Mouse (Mus musculus) intestine, postnatal 0 days (tissue): ENCODE data around the gene Scube2. TPM values are rescaled to one million over a fixed set of nuclear protein-coding genes. Genes with fewer than 3 reads are reported as not detected.

Experiments
- ATAC-seq: fragments of 200-750 bp; cut with Nextera tagmentation; 2 replicates; pipeline ENCODE4 v1.8.0; 2017; ENCODE audit warnings: mild to moderate bottlenecking, moderate TSS enrichment, moderate library complexity
- H3K27ac ChIP-seq: fragments of 300-500 bp; sonication (generic); 2 replicates; pipeline ENCODE4 v1.5.1; 2014; ENCODE audit warnings: mild to moderate bottlenecking, low read depth, low read length, moderate library complexity
- H3K27me3 ChIP-seq: fragments of 300-500 bp; sonication (generic); replicated peaks from 2 replicates; pipeline ENCODE4 v1.6.1; 2014; ENCODE audit warnings: low read length, mixed read lengths; ENCODE audit not compliant: control insufficient read depth, insufficient read depth
- H3K36me3 ChIP-seq: fragments of 300-500 bp; sonication (generic); 2 replicates; pipeline ENCODE4 v1.6.1; 2014; ENCODE audit warnings: mild to moderate bottlenecking, moderate library complexity; ENCODE audit not compliant: control insufficient read depth, insufficient read depth
- H3K4me1 ChIP-seq: fragments of 300-500 bp; sonication (generic); replicated peaks from 2 replicates; pipeline ENCODE4 v1.6.1; 2014; ENCODE audit warnings: antibody characterized with exemption, low read length, mixed read lengths; ENCODE audit not compliant: control insufficient read depth, insufficient read depth
- H3K4me2 ChIP-seq: fragments of 300-500 bp; sonication (generic); replicated peaks from 2 replicates; pipeline ENCODE4 v1.6.1; 2014; ENCODE audit warnings: low read depth, mild to moderate bottlenecking, moderate library complexity
- H3K4me3 ChIP-seq: fragments of 300-500 bp; sonication (generic); 2 replicates; pipeline ENCODE4 v1.5.1; 2014; ENCODE audit warnings: low read depth, low read length
- H3K9ac ChIP-seq: fragments of 300-500 bp; sonication (generic); 2 replicates; pipeline ENCODE4 v1.6.1; 2014; ENCODE audit warnings: mild to moderate bottlenecking, low read depth, low read length
- H3K9me3 ChIP-seq: fragments of 300-500 bp; sonication (generic); 2 replicates; pipeline ENCODE4 v1.6.1; 2016; ENCODE audit warnings: mixed run types; ENCODE audit not compliant: control insufficient read depth
- CTCF ChIP-seq: sonication (generic); IDR thresholded peaks from 2 replicates; pipeline ENCODE4 v1.5.1; 2016; ENCODE audit warnings: low read depth, mild to moderate bottlenecking, control low read depth, antibody characterized with exemption, moderate library complexity
- WGBS: fragments of 180-500 bp; shearing (Covaris S2); extraction: QIAGEN DNeasy Blood & Tissue Kit; methylation state at CpG from one replicate; pipeline ENCODE4 v1.1.7; 2014; 5-methylcytosine and 5-hydroxymethylcytosine counted together
- polyA plus RNA-seq: library from polyadenylated mRNA; unstranded; fragments of >200 nt; fragmentation: Nextera tagmentation; extraction: Ambion mirVana; gene quantifications from 2 replicates; pipeline ENCODE4 v1.2.1, GENCODE M21; 2015

Gene Scube2
- polyA plus RNA-seq, 1 experiment from 2014 or later: 2.6 TPM

DNA sequence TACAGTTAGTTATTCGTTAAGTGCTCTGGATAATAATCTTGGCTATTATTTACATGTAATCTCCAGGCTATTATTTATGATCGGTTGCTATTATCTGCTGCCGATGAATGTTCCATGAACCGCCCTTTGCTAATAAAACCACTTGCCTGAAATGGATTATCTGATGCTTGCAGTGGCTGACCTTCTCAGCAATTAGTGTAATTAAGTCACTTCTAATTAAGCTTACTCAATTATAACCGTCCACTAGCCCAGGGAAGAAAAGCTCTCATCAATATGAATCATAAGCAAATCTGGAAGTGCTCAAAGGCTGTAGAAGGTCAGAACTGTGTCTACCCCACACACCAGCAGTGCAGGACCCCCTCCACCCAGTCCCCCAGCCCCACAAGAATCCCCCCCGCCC, 27.8 kb downstream of the Scube2 start:
- no peaks in the 10 kb centered on the region for H3K9me3 ChIP-seq
- no peak overlapping the region for H3K27ac ChIP-seq
- no peak for ATAC-seq
- no peak overlapping the region for H3K4me2 ChIP-seq
- no peaks in the 10 kb centered on the region for H3K27me3 ChIP-seq
- H3K4me1 ChIP-seq: no peaks in the 10 kb centered on the region
- TF ChIP-seq CTCF: no peak
- H3K4me3 ChIP-seq: no peak overlapping the region
- no peak overlapping the region for H3K9ac ChIP-seq
- 58% methylated on average over 6 of the region's 6 CpGs for WGBS
- no peaks in the 10 kb centered on the region for H3K36me3 ChIP-seq

DNA sequence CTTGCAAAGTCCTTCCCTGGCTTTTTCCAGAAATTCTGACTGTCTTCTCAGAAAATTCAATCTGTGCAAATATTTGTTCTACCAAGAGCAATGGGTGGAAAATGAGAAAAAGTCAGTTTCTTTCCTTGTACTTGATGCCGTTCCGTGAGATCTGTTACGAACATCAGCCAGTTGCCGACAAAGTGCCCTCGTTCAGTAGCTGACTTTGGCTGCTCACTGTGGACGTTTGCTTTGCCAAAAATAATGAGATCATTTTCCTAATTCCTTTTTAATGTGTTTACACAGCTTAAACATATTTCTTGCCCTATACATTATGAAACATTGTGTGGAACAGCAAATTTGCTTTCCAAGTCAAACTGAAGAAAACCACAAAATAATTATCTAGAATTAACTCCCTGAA, 30.6 kb downstream of the Scube2 start:
- no peak for TF ChIP-seq CTCF
- WGBS: 42% methylated on average over 6 of the region's 6 CpGs
- H3K9ac ChIP-seq: no peak overlapping the region
- H3K4me1 ChIP-seq: no peaks in the 10 kb centered on the region
- H3K9me3 ChIP-seq: no peaks in the 10 kb centered on the region
- no peak overlapping the region for H3K4me2 ChIP-seq
- no peak overlapping the region for H3K27ac ChIP-seq
- no peaks in the 10 kb centered on the region for H3K27me3 ChIP-seq
- no peaks in the 10 kb centered on the region for H3K36me3 ChIP-seq
- H3K4me3 ChIP-seq: no peak overlapping the region
- no peak for ATAC-seq

DNA sequence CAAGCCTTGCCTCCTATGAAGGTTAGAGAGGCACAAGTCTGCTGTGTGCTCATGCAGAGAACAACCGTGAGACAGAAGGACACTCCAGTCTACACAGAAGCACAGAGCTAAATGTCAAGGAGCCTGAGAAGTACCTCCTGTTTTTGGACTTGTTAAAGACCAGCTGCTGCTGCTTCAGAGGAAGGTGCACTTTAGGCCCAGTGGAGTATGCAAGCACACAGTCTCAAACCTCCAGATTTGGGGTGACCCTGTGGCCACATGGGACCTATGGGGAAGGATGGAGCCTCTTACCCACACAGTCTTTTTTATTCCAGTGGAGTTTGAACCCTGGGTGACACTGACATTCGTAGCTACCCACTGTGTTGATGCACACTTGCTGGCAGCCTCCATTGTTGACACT, 34.1 kb downstream of the Scube2 start:
- H3K4me2 ChIP-seq: no peak overlapping the region
- 64% methylated on average over 2 of the region's 2 CpGs for WGBS
- no peak for TF ChIP-seq CTCF

DNA sequence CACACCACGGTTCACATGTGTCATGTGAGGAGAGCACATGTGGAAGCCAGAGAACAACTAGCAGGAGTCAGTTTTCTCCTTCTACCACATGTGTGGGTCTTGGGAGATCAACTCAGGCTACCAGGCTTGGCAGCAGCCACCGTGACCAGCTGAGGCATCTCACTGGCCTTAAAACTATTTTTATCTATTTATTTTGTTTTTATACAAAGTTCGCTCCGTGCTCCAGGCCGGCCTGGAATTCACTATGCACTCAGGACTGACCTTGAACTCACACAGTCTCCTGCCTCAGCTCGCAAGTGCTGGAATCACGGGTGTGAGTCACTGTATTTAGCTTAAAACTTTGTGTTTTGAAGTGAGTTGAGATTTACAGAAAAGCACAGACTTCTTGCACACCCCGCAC, 38.6 kb downstream of the Scube2 start:
- no peak overlapping the region for H3K27ac ChIP-seq
- no peak overlapping the region for H3K4me2 ChIP-seq
- WGBS: 47% methylated on average over 8 of the region's 8 CpGs
- H3K9me3 ChIP-seq: no peaks in the 10 kb centered on the region
- no peak for ATAC-seq
- no peak overlapping the region for H3K9ac ChIP-seq
- H3K36me3 ChIP-seq: no peaks in the 10 kb centered on the region
- H3K4me3 ChIP-seq: no peak overlapping the region
- no peaks in the 10 kb centered on the region for H3K4me1 ChIP-seq
- H3K27me3 ChIP-seq: no peaks in the 10 kb centered on the region
- no peak for TF ChIP-seq CTCF

More for the DNA sequence above, 34.1 kb downstream of the Scube2 start:
- H3K9me3 ChIP-seq: no peaks in the 10 kb centered on the region
- H3K27ac ChIP-seq: no peak overlapping the region
- H3K4me3 ChIP-seq: no peak overlapping the region
- no peak overlapping the region for H3K9ac ChIP-seq
- no peak for ATAC-seq
- no peaks in the 10 kb centered on the region for H3K27me3 ChIP-seq
- no peaks in the 10 kb centered on the region for H3K4me1 ChIP-seq
- H3K36me3 ChIP-seq: no peaks in the 10 kb centered on the region

DNA sequence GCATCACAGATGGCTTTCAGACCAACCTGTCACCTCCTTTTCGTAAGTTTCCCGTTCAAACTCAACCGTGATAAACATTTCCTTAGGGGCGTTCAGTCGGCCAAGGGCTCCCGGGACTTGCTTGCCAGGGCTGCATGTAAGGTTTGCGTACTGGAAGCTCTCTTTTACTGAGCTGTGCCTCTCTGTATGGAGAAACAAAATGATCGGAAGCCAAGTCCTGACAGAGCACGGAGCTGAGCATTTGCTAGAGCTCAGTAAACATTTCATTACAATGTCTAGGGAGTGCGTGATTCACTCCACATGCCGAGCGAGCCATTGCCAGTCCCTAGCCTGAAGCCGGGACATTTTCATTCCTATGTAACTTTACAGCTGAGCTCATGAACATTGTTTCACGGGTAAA, 40.2 kb downstream of the Scube2 start:
- H3K4me1 ChIP-seq: no peaks in the 10 kb centered on the region
- no peak overlapping the region for H3K9ac ChIP-seq
- TF ChIP-seq CTCF: no peak
- H3K36me3 ChIP-seq: no peaks in the 10 kb centered on the region
- H3K9me3 ChIP-seq: no peaks in the 10 kb centered on the region
- no peak overlapping the region for H3K27ac ChIP-seq
- no peaks in the 10 kb centered on the region for H3K27me3 ChIP-seq
- no peak overlapping the region for H3K4me3 ChIP-seq
- peak overlapping the region; percentile 13; the same call in 1 of the 2 replicates for H3K4me2 ChIP-seq
- 63% methylated on average over 14 of the region's 14 CpGs for WGBS
- no peak for ATAC-seq

DNA sequence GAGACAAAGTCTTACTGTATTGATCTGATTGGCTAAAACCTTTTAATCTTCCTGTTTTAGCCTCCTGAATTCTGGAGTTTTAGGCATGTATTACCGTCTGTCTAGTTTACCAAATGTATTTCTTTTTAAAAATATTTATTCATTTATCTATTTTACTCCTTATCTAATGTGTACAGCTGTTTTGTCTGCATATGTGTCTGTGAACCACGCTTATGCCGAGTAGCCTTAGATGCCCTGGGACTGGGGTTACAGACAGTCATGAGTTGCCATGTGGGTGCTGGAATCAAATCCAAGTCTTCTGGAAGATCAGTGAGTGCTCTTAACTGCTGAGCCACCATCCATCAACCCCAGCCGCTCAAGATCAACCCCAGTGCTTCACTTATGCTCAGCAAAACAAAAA, 46.9 kb downstream of the Scube2 start:
- no peaks in the 10 kb centered on the region for H3K27me3 ChIP-seq
- TF ChIP-seq CTCF: no peak
- H3K9ac ChIP-seq: no peak overlapping the region
- no peak overlapping the region for H3K4me2 ChIP-seq
- no peaks in the 10 kb centered on the region for H3K4me1 ChIP-seq
- H3K9me3 ChIP-seq: no peaks in the 10 kb centered on the region
- ATAC-seq: no peak
- H3K4me3 ChIP-seq: no peak overlapping the region
- WGBS: 77% methylated on average over 4 of the region's 4 CpGs
- no peaks in the 10 kb centered on the region for H3K36me3 ChIP-seq
- H3K27ac ChIP-seq: no peak overlapping the region

DNA sequence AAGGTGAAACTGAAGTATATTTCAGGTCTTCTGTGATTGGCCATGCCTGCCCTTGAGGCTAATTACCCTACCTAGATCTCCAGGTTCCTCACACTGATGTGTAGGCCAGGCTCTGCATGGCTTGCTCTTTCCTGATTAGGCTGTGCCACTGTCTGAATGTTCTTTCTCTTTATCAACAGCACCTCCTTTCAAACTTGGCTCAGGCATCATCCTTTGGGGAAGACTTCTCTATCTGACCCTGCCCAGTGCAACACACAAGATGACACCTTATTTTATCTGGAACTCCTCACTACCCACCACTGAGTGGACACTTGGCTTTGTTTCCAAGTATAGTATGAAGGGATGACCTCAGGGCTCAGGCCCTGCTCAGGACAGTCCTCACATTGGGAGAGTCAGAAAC, 47.5 kb downstream of the Scube2 start:
- Histone ChIP-seq H3K36me3 (no peaks in the 10 kb centered on the region), H3K4me1 (no peaks in the 10 kb centered on the region), H3K27ac (no peak overlapping the region), H3K27me3 (no peaks in the 10 kb centered on the region), H3K4me2 (no peak overlapping the region), H3K4me3 (no peak overlapping the region), H3K9ac (no peak overlapping the region), H3K9me3 (no peaks in the 10 kb centered on the region)
- ATAC-seq: no peak
- TF ChIP-seq CTCF: no peak
